Mouse (Mus musculus) MEL (cell line): Measurements from ENCODE around the gene Dennd1a.

Experiments used
- EP300 ChIP-seq, 2 experiments: IDR thresholded peaks; 2 replicates each; pipeline ENCODE4 v1.6.1; 2011; ENCODE audit warnings: improper control_type of control experiment in 2 of 2, low read length in 2 of 2, low read depth in 1 of 2, mild to moderate bottlenecking in 1 of 2
- KAT2A ChIP-seq: conservative IDR thresholded peaks from 2 replicates; pipeline ENCODE4 v1.6.1; 2012; ENCODE audit warnings: low read depth, low read length, improper control_type of control experiment, inconsistent platforms
- POLR2A ChIP-seq, 2 experiments: IDR thresholded peaks; 2 replicates each; pipeline ENCODE4 v1.6.1; 2011 to 2012; ENCODE audit warnings: low read length in 2 of 2, mild to moderate bottlenecking in 2 of 2, control low read depth in 1 of 2, improper control_type of control experiment in 1 of 2, low read depth in 1 of 2, moderate library complexity in 1 of 2; ENCODE audit not compliant: control insufficient read depth in 1 of 2, insufficient read depth in 1 of 2, poor library complexity in 1 of 2
- RAD21 ChIP-seq: IDR thresholded peaks from 2 replicates; pipeline ENCODE4 v1.6.1; 2011; ENCODE audit warnings: mild to moderate bottlenecking, low read depth, low read length, improper control_type of control experiment

- TF ChIP-seq RAD21 (no peak), KAT2A (no peak), POLR2A (IDR thresholded peaks at IDR 0.05; ENCODE audit: control insufficient read depth in 1 of 2, insufficient read depth in 1 of 2, low read depth in 1 of 2, low read length in 2 of 2, poor library complexity in 1 of 2) (no peak), EP300 (IDR thresholded peaks at IDR 0.05; ENCODE audit: low read depth in 1 of 2, low read length in 2 of 2) (no peak)
Observed at GRCm38 (mm10) chr2:38219666-38220065, 67.5 kb downstream of the Dennd1a start.
